Mouse (Mus musculus) frontal cortex, postnatal 36 days (tissue): ENCODE measurements at regions not wholly inside any gene's neighbourhood (a gene's known extent, or its start where the extent isn't known, plus 50 kb on each side); places are given as distances from the start of the nearest gene placed in this dataset.
"Not testable (repeated sequence)": the region's sequence is repeated elsewhere in the genome, so short reads cannot be mapped to it uniquely, and the experiment has no call there.

ENCODE experiments used
- DNase-seq, 2 experiments: peaks; one replicate each; pipeline ENCODE4 v3.0.0; 2022; ENCODE audit warnings: low spot score in 2 of 2

GRCm38 (mm10) chr14:114001377-114001776, 687.0 kb downstream of the Tpm3-rs7 start:
- DNase-seq = peak in 1 of 2 experiments; percentile 6

- DNase-seq = peak; percentile 39 to 77
Measured at GRCm38 (mm10) chr14:114002420-114002819, 688.0 kb downstream of the Tpm3-rs7 start.

DNA sequence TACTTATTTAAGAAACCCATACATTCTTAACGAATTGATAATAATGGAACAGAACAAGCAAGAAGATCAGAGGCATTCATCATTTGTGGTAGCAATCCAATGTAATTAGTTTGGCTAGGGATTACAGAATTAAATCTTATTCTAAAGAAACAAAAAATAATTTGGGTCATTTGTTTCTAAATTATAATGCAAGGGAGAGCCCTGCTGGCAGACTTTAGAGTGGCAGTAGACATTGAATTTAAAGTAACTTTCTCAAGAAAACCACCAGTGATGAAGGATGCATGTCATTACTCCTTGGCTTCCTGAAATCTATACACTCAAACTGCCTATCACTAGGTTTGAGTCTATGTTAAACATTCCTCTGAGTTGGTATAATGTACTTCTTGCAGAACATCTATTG, 722.7 kb downstream of the Tpm3-rs7 start:
- DNase-seq = no peak

DNA sequence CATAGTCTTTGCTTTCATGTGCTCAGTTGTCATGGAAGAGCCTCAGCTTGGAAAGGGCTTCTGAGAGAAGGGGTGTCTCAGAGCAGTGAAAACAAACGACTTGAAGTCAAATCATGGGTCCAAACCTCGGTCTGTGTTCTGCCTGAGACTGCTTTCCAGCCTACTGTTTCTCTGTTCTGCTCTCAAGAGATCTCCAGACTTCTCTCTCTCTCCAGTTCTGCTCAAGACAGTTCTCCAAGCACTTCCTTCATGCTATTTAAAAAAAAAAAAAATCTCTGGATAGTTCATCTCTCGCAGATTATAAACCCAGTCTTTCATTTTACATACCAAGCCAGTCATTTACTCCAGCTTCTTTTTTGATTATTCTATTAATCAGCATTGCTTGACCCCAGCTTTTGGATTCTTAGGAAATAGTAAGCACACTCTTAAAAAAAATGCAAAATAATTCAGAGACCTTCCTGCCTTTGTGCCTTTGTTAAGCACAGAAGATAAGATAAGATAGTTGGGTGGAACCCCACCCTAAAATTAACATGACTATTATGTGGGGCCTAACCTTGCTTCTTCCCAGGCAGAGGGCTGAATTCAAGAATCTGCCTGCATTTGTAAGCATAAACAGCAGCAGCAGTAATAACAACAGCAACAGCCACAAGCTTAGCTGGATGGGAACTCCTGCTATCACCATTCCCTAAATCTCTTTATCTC, 724.4 kb downstream of the Tpm3-rs7 start:
- DNase-seq = no peak

GRCm38 (mm10) chr14:114053558-114054235, 739.3 kb downstream of the Tpm3-rs7 start:
- DNase-seq = no peak

DNA sequence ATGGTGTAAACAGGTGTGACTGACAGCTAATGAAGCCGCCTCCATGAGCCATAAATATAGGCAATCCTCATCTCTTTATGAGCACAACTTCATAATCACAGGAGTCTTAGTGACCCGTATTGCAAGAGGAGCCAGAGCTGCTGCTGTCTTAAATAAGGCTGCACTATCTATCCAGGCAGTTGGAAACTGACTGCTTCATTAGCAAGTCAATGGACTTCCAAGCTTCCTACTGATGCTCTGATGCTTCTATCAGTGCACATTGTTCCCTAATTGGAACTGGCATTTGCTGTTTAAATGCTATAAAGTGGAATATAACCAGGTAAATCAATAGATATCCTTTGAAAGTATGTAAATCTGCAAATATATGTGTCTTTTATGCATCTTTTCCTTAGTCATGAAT, 746.9 kb downstream of the Tpm3-rs7 start:
- no peak for DNase-seq

- DNase-seq = no peak
Measured at GRCm38 (mm10) chr14:114062582-114062981, 748.2 kb downstream of the Tpm3-rs7 start.

DNA sequence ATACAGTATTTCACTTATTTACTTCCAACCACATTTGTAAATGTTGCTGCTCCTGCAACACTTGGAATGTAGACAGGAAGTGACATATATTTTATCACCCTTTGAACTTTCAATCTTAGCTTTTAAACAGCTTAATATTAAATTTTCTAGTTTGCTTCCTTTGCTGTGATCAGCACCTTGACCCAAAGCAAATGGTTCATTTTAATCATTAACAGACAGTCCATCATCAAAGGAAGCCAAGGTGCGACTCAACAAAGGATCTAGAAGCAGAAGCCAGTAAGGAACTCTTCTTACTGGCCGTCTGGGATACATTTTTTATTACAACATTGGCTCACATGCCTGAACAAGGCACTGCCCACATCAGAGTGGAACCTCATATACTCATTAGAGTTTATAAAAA, 758.8 kb downstream of the Tpm3-rs7 start:
- DNase-seq = no peak

DNA sequence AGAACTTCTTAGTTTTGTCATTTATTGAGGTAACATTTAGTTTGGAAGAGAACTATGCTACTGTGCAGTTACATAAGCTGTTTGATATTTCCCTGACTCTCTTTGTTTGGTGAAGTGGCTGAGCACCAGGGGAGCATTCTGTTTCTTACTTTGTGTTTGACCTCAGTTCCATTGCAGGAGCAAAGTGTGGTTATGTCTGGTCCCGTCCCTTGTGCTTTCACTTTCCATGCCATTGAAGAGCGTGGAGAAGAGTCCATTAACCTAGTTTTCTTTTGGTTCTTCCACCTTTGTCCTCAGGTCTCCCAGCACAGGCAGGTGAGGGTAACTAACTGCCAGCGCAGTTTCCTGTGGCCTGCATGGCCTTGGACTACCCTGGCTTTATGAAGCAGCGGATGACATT, 759.6 kb downstream of the Tpm3-rs7 start:
- no peak for DNase-seq

GRCm38 (mm10) chr14:114106786-114107185, 792.4 kb downstream of the Tpm3-rs7 start:
- DNase-seq = no peak

- no peak for DNase-seq
Measured at GRCm38 (mm10) chr14:114128491-114128890, 814.1 kb downstream of the Tpm3-rs7 start.

- DNase-seq = no peak
Measured at GRCm38 (mm10) chr14:114166005-114166404, 851.6 kb downstream of the Tpm3-rs7 start.

GRCm38 (mm10) chr14:114215609-114216008, 876.4 kb upstream of the Gpc5 start:
- no peak for DNase-seq

DNA sequence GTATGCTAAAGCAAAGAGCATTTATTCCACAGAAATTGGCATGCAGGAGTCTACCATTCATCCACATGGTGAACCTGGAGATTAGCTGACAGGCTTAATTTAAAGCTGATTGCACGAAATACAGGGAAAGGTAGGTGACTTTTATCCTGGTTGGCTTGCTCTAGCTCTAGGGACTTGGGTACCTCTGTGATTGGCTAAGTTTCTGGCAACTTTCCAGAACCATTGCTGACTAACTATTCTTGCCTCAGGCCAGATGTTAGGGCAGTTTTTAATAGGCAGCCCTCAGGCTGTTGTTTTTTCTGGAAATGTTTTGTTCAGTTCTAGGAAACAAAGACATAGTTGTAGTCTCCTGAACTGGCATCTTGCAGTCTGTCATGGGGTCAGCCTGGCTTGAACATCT, 871.1 kb upstream of the Gpc5 start:
- no peak for DNase-seq

- no peak for DNase-seq
Measured at GRCm38 (mm10) chr14:114230711-114231110, 861.3 kb upstream of the Gpc5 start.

- DNase-seq = no peak
Measured at GRCm38 (mm10) chr14:114255037-114255436, 837.0 kb upstream of the Gpc5 start.

DNA sequence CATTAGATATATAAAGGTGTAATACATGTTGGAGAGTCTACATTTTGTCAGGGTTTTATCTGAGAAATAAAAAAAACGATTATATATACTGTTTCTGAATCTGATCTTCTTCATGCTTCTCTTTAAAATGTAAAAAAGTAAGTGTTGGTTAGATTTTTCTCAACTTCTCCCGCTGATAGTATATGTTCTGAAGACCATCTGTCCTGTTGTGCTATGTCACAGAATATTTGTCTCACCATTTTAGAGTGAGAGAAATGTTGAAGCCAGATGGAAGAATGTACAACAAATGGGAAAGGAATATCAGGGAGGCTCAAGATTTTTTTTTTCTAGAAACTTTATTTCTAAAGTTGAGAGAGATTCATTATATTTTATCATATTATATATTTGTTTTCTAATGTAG, 830.4 kb upstream of the Gpc5 start:
- DNase-seq = peak in 1 of 2 experiments; percentile 10

DNA sequence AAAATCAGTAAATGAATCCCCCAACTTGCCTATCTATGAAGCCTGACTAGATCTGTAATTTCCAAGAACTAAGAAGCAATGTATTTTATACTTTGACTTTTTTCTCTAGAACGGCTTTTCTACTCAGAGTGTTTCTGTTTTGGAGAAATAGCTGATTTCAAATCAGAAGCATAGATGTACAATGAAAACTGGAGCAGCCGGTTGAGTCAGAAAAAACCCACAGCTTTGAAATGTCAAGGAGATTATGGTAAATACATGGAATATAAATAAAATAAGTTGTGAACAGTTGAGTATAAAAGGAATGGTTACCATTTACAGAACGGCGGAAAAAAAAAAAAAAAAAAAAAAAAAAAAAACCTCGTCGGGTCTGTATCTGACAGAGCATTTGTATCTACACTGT, 791.4 kb upstream of the Gpc5 start:
- DNase-seq = peak in 1 of 2 experiments; percentile 11

- DNase-seq = no peak
Measured at GRCm38 (mm10) chr14:114307479-114307878, 784.5 kb upstream of the Gpc5 start.

GRCm38 (mm10) chr14:114332662-114333061, 759.4 kb upstream of the Gpc5 start:
- DNase-seq = no peak

- DNase-seq = no peak
Measured at GRCm38 (mm10) chr14:114349345-114349744, 742.7 kb upstream of the Gpc5 start.

- DNase-seq = not testable (repeated sequence)
Measured at GRCm38 (mm10) chr14:114349816-114350215, 742.2 kb upstream of the Gpc5 start.

DNA sequence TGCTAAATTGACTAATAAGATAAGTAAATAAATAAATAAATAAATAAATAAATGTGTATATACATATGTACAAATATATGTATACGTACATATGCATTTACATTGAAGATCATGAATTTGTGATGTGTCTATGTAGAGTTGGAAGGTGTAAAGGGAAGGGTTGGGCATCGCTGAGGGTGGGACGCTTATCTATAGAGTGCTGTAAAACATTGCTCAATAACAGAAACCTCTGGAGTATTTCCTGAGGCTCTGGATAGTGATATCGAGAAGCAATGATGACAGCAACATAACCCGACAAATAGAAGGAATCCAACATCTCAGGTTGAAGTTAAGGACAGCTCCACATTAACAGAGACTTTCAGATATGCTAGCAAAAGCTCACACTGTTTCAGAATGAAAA, 739.7 kb upstream of the Gpc5 start:
- no peak for DNase-seq
